Mouse (Mus musculus) layer of hippocampus, adult 9-10 months (tissue): Measurements from ENCODE around the gene Ppp1r1a.
A peak's percentile ranks its signal among the peaks of the same experiment; 100 is the strongest.

ENCODE experiments used
- DNase-seq: peaks from one replicate; pipeline ENCODE4 v3.0.0; 2022; ENCODE audit warnings: low spot score

Gene Ppp1r1a

DNA sequence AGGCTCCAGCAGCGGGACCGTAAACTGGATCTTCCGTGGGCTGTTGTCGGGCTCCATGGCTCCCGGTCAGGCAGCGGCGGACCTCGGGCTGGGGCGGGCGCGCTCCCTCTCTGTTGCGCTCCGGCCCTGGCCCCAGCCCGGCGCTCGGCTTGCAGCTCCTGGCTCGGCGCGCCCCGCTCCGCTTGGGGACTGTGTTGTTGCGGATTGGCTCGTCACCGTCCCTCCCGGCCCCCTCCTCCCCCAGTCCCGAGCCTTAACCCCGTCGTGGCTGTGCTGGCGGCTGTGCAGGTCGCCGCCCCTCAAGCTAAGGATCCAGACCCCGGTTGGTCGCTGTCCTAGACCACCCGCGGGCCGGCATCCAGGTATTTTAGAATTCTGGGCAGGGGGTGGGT is at the start of gene Ppp1r1a:
Ppp1r1a (minus strand) TSS at position 182 of the 392 bp plus-strand sequence.
- no peak for DNase-seq

DNA sequence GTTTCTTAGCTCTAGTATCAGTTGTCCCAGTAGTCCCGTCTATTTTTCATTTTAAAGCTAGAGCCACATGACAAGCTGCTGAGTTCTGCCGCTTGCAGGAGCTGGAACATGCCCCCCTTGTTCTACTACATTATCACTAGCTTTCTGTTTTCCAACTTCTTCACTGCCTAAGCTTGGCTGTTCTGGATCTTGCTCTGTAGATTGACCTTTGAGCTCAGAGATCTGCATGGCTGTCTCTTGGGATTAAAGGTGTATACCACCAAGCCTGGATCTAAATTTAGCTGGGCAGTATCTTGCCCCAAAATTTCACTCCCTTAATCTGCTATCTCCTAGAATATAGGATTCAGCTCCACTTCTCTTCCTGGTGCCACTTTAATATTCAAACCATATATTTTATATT is 48.1 kb upstream of the Ppp1r1a start:
- no peak for DNase-seq

DNA sequence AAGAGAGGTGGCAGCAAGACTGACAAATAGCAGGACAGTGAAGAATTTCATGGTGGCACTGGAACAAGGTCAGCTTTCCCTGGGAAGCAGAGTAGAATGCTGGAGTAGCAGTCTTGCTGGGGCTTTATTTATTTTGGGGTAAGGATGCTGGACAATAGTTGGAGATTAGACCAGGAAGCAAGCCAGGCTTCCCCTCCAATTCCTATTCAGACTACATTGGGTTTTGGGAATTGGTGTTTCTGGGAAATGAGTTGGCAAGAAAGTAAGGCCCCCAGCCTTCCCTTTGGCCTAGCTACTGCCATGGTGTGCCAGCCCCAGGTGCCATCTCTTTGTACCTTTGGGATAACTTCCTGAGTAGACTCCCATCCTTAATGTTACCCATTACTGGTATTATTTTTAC is 27.2 kb upstream of the Ppp1r1a start, which contains the start of gene Glycam1:
Glycam1 (minus strand) TSS at position 101 of the 400 bp plus-strand sequence.
- no peak for DNase-seq

DNA sequence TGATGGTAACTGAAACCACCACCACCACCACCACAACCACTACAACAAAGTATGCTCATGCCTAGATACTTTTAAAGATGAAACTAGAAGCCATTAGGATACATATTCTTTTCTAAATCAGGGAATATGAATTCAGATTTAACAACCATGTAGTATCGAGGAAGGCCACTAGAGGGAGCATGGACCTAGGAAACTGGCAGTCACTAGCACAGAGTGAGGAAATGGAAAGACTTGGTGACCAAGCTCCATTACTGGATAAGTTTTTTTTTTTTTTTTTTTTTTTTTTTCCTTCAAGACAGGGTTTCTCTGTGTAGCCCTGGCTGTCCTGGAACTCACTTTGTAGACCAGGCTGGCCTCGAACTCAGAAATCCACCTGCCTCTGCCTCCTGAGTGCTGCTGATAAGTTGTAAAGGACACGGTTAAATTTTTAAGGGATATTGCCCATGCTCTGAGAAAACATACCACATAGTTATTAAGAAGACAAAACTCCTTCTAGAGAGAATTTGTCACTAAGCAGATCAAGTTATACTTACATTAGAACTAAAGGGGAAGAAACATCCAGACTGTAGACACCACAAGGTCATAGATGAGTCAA is 14.4 kb upstream of the Ppp1r1a start:
- DNase-seq: peak; percentile 66

DNA sequence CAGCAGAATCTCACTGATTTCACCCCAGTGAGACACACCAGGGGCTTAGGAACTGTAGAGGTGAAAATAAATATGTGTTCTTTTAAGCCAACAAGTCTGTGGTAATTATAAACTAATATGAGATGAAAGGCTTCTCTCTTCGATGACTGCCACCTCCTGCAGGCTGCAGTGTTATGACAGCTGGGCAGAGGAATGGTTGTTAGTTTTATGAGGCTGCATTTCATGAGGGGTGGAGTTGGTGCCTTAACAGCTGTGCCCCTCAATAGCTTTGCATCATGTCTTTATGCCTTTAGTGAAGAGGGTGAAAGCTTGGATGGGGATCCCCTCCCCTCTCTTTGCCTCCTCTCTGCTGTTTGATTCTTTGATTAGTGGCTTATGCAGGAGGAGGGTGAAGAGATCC is 13.2 kb upstream of the Ppp1r1a start:
- no peak for DNase-seq

DNA sequence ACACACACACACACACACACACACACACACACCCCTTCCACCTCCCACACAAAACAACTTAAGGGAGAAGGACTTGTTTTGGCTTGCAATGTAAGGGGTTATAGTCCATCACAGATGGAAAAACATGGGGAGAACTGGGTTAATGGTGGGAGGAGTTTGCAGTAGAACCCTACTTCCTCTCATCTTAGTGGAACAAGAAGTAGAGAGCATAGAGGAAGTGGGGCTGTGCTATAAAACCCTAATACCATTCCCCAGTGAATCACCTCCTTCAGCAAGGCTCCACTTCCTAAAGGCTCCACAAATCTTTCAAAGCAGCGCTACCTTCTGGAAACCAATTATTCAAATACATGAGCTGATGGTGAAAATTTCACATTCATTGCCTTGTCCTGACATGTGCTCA is 11.7 kb upstream of the Ppp1r1a start:
- DNase-seq: no peak

DNA sequence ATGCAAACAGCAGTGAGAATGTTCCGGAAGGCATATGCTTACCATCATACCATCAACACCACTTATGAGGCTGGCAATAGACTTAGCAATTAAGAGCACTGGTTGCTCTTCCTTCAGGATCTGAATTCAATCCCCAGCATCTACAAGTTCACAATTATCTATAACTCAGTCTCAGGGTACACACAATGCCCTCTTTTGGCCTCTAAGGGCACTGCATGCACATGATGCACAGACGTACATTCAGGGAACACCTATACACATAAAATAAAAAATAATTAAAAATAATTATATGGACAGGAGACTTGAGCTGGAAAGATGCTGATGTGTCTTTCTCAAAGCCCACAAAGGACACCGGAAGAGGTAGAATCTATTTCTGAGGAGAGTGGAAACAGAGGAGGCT is 10.2 kb upstream of the Ppp1r1a start:
- DNase-seq: no peak

DNA sequence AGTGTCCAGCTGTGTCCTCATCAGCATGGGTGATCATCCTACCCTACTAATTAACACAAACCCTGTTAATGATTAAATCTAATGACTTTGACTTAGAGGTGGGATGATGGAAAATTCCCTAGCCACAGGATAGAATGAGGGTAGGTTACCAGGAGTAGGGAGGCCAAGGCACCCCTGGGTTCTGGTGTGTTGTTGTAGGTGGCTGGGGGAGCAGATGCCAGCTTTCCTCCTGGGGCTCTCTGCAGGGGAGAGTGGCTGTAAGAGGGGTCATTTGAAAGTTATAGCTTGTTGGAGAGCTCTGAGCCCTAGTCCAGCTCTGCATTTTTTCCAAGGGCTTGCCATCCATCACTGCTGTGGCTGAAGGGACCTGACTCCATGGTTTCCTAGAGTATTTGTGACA is 4.7 kb upstream of the Ppp1r1a start:
- DNase-seq: no peak

DNA sequence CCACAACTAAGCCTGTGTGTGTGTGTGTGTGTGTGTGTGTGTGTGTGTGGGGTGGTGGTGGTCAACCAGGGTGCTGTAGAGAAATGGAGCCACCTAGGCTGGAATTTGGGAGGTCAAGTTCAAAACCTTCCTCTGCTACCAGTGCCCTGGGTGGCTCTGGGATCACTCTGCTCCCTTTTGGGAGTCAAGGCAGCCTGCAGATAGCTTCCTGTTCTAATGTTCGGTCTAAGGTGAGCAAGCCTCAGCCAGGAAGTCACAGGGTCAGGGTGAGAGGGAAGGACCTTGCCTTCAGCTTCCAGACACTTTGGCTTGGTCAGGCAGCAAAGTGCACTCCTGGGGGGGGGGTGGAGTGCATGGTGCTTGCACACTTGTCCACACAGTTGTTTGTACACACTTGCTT is 2.8 kb upstream of the Ppp1r1a start:
- no peak for DNase-seq

DNA sequence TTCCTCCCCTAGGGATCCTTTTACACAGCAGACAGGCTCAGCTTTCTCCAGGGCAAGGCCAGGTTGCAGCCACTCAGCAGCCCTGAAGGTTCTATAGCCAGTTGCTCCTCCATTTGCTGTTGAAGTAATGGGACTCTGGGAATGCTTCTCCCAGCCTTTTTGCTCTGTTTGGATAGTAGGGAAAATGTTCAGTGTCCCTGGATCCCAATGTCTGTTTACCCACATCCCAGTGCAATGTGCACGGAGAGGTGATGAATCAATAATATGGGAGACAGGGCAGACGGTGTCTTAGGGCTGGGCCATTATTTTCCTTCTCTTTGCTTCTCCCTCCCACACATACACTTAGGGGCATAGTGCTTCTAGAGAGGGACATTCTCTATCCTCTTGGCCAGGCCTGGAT is 1.5 kb upstream of the Ppp1r1a start:
- DNase-seq: no peak

DNA sequence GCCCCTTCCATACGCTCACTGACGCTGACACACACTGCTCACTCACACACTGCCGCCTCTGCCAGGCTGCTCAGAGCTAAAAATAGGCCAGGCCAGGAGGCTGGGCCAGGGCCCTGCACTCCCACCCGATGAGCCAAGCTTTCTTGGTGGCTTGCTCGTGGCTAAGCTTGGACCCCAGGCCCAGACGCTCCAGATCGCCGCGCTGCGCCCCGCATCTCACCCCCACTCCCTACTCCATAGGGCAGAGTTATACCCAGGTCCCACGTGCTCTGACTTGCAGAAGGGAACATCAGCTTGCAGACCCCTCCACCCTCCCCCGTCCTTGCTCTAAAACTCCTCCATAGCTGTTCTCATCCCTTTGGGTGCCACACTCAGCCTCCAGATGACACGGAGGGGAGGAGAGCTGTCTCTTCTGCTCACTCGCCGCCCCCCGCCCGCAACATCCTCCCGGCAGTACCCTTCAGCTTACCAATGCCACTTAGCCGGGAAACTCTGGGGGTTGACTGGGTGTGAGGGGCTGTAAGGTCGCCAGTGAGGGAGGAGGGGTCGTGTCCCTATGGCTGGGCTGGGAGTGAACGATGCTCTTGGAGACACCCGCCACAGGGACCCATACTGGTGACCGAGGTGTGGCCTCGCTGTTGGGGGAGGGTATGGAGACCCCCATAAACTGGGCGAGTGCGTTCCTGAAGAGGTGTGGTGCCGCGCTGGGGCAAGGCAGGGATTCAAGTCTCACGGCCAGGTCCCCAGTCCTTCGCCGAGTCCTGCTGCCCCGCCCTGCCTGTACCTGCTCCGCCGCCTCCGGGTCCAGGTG is 587 bp downstream of the Ppp1r1a start:
- no peak for DNase-seq

DNA sequence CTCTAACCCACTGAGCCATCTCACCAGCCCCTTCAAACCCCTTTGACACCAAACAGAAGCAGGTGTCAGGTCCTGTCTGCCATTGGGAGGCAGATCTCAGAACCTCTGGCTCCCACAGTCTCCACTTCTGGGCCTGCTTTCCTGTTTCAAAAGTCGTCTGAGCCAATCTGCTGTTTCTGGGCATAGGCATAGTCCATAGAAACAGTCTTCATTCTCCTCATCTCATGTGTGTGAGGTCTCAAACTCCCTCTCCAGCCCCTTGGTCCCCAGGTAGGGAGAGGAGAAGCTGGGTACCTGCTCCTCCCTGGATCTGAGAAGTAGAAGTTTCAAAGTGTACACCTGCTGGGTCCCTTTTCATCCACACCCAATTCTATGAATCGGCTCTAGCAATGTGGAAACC is 1.3 kb downstream of the Ppp1r1a start:
- no peak for DNase-seq

DNA sequence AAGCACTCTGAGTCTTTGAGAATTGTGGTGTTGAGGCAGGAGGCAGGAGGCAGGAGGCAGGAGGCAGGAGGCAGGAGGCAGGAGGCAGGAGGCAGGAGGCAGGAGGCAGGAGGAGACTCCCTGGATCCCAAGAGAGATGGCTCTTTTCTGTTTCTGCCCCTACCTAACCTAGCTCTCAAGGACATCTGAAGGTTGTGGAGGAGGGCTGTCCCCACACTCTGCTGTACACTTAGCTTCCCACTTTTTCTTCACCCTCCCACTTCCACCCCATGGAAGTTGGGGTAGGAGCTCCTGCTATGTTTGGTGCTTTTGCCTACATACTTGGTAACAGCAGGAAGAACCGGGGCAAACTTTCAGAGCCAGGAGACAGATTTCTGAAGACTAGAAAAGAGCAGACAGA is 2.0 kb downstream of the Ppp1r1a start:
- DNase-seq: no peak

DNA sequence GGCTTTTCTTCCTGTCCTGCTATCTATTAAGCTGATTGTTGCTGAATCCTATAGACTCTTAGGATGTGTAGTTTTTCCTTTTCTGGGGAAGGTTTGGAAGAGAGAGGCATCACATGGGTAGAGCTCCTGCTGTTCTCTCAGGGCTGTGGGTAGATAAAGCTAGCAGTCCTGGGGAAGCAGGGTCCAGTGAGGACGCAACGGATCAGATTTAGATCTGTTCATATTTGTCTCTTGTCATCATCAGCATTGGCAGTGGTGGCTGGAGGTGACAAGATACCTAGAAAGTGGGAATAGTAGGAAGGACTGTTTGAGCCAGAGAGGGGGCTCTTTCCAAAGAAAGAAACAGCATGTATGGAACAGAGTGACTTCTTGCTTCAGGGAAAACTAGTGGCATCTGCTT is 2.8 kb downstream of the Ppp1r1a start:
- no peak for DNase-seq

DNA sequence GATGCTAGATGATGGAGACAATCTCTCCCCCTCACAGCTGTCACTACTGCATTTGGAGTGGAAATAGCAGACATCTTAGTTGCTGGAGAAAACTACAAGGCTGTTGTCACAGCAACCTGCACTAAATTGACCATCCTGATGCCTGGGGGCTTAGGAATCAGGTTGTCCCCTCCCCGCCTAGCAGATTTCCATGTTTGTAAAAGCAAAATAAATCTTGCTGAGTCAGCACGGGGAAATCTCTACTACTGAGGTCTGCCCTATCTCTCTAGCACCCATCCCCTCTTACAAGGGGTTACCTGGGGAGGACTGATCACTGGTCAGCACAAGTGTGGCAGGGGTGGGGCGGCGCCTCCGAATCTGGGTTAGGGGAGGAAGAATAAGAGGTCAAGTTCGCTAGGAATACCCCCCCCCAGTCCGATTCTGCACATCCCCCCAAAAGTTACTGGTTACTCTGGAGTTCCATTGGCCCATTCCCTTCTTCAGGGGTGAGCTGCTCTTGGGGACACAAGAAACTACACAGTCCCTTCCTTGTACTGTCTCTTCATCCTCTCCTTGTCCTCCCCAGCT is 3.7 kb downstream of the Ppp1r1a start:
- no peak for DNase-seq

DNA sequence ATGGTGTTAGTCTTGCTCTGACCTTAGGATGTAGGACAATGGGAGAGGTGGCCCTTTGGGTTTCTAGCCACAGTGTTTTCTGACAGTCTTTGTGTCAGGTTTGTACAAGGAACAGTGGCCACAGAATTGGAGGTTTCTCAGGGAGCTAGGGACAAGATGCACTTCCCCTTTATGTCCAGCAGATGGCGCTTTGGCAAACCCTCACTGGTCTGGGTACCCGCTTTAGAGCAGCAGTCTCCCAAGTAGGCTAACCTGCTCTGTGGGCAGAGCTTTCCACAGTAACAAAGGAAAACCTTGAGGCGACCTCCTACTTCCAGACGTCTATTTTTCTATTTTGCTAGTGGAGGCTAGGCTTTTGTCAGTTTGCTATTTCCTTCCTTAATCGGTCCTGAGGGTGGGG is 7.4 kb downstream of the Ppp1r1a start:
- DNase-seq: no peak

DNA sequence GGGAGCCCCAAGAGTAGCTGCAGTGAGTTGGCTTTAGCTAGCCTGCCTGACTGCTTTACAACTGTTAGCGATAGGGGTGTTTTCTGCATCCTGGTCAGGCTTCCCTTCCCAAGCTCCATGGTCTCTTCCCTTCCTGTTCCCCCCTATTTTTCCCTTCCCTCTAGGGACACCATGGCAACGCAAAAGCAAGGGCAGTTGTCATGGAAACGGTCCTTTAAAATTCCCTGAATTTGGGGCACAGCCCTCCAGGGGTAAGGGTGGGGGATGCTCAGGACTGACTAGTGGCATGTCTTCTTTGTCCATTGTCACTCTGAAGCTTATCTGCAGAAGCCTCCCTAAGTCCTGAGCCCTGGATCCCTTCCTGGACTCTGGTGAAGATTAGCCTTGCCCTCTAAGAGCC is 14.6 kb downstream of the Ppp1r1a start:
- DNase-seq: no peak

DNA sequence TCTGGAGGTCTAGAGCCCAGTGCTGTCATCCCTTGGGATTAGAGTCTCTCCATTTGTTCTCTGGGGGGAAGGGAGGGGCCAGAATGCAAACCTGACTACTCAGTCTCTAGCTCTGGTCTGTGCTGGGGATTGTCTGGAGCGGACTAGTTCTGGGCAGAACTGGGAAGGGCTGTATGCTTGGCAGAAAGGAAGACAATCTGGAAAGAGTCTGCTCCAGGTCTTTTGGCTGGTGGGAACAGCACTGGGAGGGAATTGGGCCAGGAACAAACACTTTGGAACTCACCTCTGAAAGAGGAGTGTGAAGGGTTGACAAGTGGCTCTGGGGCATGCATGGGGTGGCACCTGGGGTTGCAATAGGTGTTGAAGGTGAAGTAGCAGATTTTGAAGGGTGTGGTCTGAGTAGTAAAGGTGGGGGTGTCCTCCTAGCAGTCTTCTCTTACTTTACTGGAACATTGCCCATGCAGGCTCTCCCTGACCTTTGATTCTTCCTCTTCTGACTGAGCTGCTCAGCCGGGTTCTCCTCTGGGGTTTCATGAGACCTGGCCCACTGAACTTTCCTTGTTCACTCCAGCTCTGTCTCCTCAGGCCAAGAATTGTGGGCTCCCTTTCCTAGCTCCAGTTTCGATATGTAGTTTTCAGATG is 15.2 kb downstream of the Ppp1r1a start:
- DNase-seq: no peak

DNA sequence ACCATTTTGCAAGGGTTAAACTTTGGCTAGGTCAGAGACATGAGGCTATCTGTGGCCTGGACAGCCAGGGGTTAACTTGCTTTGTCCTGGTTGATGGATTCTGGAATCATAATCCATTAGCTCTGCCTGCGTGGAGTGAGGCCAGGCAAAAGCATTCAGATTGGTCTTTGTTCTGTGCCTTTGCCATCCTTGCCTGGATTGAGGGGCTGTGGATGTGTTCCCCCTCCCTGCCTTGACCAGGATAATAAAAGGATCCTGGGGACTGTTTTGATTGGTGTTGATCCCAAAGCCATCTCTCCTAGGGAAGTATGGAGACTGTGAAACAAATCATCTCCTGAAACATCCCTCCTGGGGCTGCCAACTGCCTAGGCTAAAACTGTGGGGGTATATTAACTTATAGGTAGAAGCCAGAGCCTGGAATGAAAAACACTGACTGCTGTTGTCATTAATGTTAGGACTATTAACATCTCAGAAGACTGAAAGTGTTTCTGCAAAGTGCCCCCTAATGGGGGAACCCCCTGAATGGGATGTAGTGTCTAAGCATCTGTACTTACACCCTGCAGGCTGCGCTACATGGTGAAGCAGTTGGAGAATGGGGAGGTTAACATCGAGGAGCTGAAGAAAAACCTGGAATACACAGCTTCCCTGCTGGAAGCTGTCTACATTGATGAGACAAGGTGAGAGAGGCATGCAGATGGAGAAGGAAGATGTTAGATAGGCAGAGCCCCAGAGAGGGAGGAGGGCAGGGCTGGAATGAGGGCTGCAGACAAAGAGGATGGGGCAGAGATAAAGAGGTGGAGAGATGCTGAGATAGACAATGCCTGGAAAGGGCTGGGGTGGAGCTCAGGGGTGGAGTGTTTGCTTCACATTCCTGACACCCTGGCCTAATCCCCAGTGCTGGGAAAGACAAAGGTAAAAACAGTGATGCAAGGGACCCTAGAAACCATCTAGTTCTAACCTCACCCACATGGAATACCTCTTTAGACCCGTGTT is 18.1 kb downstream of the Ppp1r1a start:
- DNase-seq: no peak

DNA sequence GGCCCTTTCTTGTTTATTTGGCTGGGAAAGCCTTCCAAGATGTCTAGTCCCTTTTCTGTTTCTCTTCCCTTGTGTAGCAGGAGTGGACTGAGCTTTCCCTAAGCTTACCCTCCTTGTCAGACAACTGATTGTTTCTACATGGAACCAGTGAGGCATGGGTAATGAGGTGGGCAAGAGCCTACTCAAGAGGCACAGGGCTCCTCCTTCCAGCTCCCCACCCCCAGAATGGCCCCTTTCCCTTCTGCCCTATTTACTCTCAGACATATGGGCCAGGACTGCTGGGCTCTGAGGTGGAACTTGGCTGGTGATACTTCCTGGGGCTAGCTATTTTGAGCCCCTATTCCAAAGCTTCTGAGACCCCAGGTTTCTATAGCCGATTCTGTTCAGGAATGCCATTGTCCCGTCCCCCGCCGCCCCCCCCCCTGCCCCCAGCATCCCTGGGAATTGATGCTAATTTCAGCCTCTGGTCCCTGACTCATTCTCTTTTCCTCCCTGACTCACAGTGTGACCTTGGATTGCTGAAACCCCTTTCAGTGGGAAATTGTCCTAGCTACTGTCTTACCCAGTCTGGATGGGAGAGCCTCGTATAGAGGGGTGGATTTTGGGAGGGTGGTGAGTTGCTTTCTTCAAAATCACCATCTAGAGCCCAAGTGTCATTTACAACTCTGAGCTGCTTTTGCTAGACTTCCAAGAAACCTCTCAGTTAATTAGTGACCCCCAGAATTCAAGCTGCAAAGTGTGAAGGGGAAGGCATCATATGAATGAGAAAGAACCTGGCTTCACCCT is 19.0 kb downstream of the Ppp1r1a start:
- no peak for DNase-seq

DNA sequence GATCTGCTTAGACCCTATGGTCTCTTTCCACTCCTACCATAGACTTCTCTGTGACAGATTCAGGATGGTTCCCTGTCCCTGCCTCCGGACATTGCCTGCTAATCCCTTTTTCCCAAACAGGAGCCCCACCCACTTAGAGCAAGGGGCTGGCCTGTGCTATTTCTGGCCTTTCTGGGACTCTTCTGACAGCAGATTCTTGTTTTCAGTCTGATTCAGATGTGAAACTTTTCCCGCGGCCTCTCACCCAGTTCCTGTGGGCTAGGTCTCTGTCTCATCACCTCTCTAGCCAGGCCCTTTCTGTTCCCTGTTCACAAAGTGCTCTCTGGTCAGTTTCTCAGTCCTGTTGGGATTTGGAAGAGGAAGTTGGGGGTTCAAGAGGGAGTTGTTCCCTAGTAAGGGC is 22.9 kb downstream of the Ppp1r1a start:
- DNase-seq: no peak
